Mouse (Mus musculus) CH12.LX (cell line): ENCODE measurements around the gene Hsdl1.

Experiments used
- BHLHE40 ChIP-seq: IDR thresholded peaks from 2 replicates; pipeline ENCODE4 v1.6.1; 2011; ENCODE audit warnings: mild to moderate bottlenecking, low read depth, low read length, improper control_type of control experiment
- CTCF ChIP-seq, 2 experiments: IDR thresholded peaks in 1 of 2; conservative IDR thresholded peaks in 1 of 2; 2 replicates each; pipeline ENCODE4 v1.5.1; 2011 to 2012; ENCODE audit warnings: low read depth in 2 of 2, low read length in 2 of 2, improper control_type of control experiment in 1 of 2, inconsistent platforms in 1 of 2, mild to moderate bottlenecking in 1 of 2, moderate library complexity in 1 of 2
- ELF1 ChIP-seq: IDR thresholded peaks from 2 replicates; pipeline ENCODE4 v1.6.1; 2014; ENCODE audit warnings: low read depth, mild to moderate bottlenecking, inconsistent platforms, low read length, improper control_type of control experiment
- EP300 ChIP-seq: IDR thresholded peaks from 2 replicates; pipeline ENCODE4 v1.6.1; 2011; ENCODE audit warnings: low read length, improper control_type of control experiment
- MAZ ChIP-seq: IDR thresholded peaks from 2 replicates; pipeline ENCODE4 v1.6.1; 2012; ENCODE audit warnings: low read depth, mild to moderate bottlenecking, inconsistent platforms, low read length, improper control_type of control experiment, moderate library complexity
- NELFE ChIP-seq: IDR thresholded peaks from 2 replicates; pipeline ENCODE4 v1.6.1; 2011; ENCODE audit warnings: low read depth, low read length, improper control_type of control experiment
- POLR2AphosphoS2 ChIP-seq: IDR thresholded peaks from 2 replicates; pipeline ENCODE4 v1.6.1; 2011; ENCODE audit warnings: low read depth, low read length, improper control_type of control experiment
- TCF12 ChIP-seq: IDR thresholded peaks from 2 replicates; pipeline ENCODE4 v1.6.1; 2014; ENCODE audit warnings: low read depth, mild to moderate bottlenecking, inconsistent platforms, low read length, improper control_type of control experiment
- UBTF ChIP-seq: IDR thresholded peaks from 2 replicates; pipeline ENCODE4 v1.6.1; 2012; ENCODE audit warnings: low read depth, mild to moderate bottlenecking, inconsistent platforms, low read length, improper control_type of control experiment, moderate library complexity

- TF ChIP-seq MAZ: no peak
- no peak for TF ChIP-seq TCF12
- no peak for TF ChIP-seq BHLHE40
- TF ChIP-seq EP300: no peak
- no peak for TF ChIP-seq UBTF
- no peak for TF ChIP-seq NELFE
- TF ChIP-seq POLR2AphosphoS2: no peak
- TF ChIP-seq CTCF (conservative IDR thresholded peaks at IDR 0.05 in 1 of 2, IDR thresholded peaks at IDR 0.05 in 1 of 2; ENCODE audit: low read depth in 2 of 2, low read length in 2 of 2): no peak
- no peak for TF ChIP-seq ELF1
These were observed 58.3 kb downstream of the Hsdl1 start for GRCm38 (mm10) chr8:119516674-119517073.
